Mouse (Mus musculus) bone marrow macrophage, adult 2 months (primary cell): ENCODE results near the gene Plcd3. TPM values are rescaled to one million over a fixed set of nuclear protein-coding genes. Genes with fewer than 3 reads are reported as not detected.

Source experiments
- H3K27ac ChIP-seq: 2 replicates; pipeline ENCODE4 v1.5.1; 2012; ENCODE audit warnings: low read depth, low read length; ENCODE audit not compliant: insufficient read depth
- H3K4me1 ChIP-seq: 2 replicates; pipeline ENCODE4 v1.6.1; 2012; ENCODE audit warnings: low read length; ENCODE audit not compliant: control insufficient read depth, insufficient read depth
- H3K4me3 ChIP-seq: 2 replicates; pipeline ENCODE4 v1.5.1; 2012; ENCODE audit warnings: mild to moderate bottlenecking, low read length, moderate library complexity; ENCODE audit not compliant: insufficient read depth
- CTCF ChIP-seq: IDR thresholded peaks from 2 replicates; pipeline ENCODE4 v1.5.1; 2012; ENCODE audit warnings: low read depth, mild to moderate bottlenecking, low read length, moderate library complexity
- POLR2A ChIP-seq: IDR thresholded peaks from 2 replicates; pipeline ENCODE4 v1.6.1; 2012; ENCODE audit warnings: mild to moderate bottlenecking, low read depth, low read length, borderline replicate concordance
- polyA plus RNA-seq: library from polyadenylated mRNA; stranded (reverse); fragments of >200 nt; gene quantifications from 2 replicates; pipeline ENCODE4 v1.2.4, GENCODE M21; 2012; ENCODE audit not compliant: missing spikeins, insufficient read depth, insufficient read length

The Plcd3 gene
- 1.7 and 2.3 TPM in 2 replicates for polyA plus RNA-seq

- H3K4me3 ChIP-seq = peak within 1 kb of the TSS; percentile 66
- H3K27ac ChIP-seq = no peak within 1 kb of the TSS
- TF ChIP-seq CTCF (no peak), POLR2A (no peak)
- H3K4me1 ChIP-seq = peaks cover 5% of the 10 kb centered on the region
Observed at GRCm38 (mm10) chr11:103101481-103101865, at the start of gene Plcd3, which contains the start of gene Acbd4. Plcd3 (minus strand) TSS chr11:103101658. Acbd4 (plus strand) TSS chr11:103101682.

DNA sequence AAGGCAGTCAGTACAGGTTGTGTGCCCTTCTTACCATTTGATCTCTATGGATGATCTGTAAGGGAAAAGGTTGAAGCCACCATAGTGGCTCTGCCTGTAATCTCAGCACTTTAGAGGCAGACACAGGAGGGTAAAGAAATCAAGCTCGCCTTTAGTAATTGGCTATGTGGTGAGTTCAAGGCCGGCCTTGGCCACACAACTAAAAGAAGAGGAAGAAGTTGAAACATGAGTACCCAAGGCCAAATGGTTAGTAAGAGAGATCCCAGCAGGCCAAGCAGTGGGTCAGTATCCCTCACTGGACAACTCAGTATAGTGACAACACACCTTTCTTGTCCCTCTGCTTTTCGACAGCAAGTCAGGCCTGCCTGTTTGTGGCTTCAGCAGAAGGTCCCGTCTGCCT is 48.3 kb upstream of the Plcd3 start:
- no peak overlapping the region for H3K27ac ChIP-seq
- peaks cover 50% of the 10 kb centered on the region for H3K4me1 ChIP-seq
- no peak overlapping the region for H3K4me3 ChIP-seq
- TF ChIP-seq POLR2A = no peak
- no peak for TF ChIP-seq CTCF

DNA sequence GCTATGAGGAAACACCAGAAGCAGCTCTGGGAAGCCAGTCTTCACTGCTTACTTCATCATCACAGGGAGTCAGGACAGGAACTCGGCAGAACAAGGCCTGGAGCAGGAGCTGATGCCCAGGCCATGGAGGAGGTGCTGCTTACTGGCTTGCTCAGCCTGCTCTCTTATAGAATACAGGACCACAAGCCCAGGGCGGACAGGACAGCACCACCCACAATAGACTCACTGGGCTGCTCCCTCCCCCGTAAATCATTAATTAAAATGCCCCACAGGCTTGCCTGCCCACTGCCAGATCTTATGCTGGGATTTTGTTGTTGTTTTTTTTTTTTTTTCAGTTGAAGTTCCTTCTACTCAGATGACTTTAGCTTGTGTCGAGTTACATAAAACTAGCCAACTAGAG is 46.3 kb upstream of the Plcd3 start:
- Histone ChIP-seq H3K27ac (peak overlapping the region; percentile 96), H3K4me3 (no peak overlapping the region), H3K4me1 (peaks cover 65% of the 10 kb centered on the region)
- TF ChIP-seq POLR2A = no peak
- TF ChIP-seq CTCF = no peak

- H3K27ac ChIP-seq = peak overlapping the region; percentile 96
- H3K4me1 ChIP-seq = peaks cover 76% of the 10 kb centered on the region
- H3K4me3 ChIP-seq = no peak overlapping the region
- TF ChIP-seq CTCF (no peak), POLR2A (no peak)
Observed at GRCm38 (mm10) chr11:103146386-103146785, 44.9 kb upstream of the Plcd3 start.

GRCm38 (mm10) chr11:103144309-103145285 is 43.1 kb upstream of the Plcd3 start:
- H3K27ac ChIP-seq = peak overlapping the region; percentile 73
- H3K4me1 ChIP-seq = peaks cover 82% of the 10 kb centered on the region
- TF ChIP-seq CTCF (no peak), POLR2A (no peak)
- no peak overlapping the region for H3K4me3 ChIP-seq

DNA sequence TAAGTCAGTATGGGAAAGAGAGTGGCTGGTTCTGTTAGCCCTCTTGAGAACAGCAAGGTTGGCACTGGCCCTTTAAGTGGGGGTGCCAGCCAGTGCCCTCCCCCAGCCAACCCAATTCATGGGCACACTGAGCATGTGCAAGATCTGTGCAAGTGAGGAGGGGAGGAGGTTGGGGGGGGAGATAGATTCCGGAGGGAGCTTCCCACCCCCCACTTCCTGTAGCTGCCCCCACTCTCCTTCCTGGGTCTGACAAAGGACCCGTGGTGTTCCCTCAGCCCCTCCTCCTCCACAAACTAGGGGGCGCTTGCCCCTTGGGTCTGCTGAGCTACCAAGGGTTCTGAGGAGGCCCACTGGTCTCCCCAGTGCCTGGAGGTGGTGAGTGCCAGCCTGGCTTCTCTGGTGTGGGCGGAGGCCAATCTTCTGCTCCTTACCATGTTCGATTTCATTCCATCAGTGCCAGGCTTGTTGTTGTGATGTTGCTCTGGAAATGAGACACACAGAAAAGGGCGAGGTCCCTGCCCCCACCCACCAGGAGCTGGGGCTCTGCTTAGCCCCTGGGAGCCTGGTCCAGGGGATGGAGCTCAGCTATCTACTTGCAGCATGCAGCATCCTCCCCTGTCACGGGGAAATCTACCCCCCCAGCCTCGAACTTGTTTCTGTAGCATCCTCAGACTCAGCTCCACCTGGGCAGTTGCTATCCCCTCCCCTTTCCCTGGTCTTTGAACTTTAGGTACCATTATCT is 41.2 kb upstream of the Plcd3 start:
- H3K4me3 ChIP-seq = peak overlapping the region; percentile 31
- peaks cover 67% of the 10 kb centered on the region for H3K4me1 ChIP-seq
- TF ChIP-seq POLR2A (no peak), CTCF (no peak)
- peak overlapping the region; percentile 72 for H3K27ac ChIP-seq

DNA sequence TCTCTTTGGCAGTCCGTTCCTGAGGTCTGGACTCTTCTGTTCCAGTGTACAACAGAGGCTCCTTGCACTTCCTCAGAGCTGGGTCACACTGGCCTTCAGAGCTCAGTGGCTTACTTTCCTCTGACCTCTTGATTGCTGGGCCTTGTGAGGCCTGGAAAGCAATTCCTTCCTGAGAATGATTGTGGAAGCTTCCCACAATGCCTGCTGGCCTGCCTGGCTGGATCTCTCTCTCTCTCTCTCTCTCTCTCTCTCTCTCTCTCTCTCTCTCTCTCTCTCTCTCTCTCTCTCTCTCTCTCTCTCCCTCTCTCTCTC is 40.4 kb upstream of the Plcd3 start:
- H3K4me1 ChIP-seq = peaks cover 60% of the 10 kb centered on the region
- peak overlapping the region; percentile 16; the same call in 1 of the 2 replicates for H3K4me3 ChIP-seq
- TF ChIP-seq CTCF (no peak), POLR2A (no peak)
- peak overlapping the region; percentile 72 for H3K27ac ChIP-seq

DNA sequence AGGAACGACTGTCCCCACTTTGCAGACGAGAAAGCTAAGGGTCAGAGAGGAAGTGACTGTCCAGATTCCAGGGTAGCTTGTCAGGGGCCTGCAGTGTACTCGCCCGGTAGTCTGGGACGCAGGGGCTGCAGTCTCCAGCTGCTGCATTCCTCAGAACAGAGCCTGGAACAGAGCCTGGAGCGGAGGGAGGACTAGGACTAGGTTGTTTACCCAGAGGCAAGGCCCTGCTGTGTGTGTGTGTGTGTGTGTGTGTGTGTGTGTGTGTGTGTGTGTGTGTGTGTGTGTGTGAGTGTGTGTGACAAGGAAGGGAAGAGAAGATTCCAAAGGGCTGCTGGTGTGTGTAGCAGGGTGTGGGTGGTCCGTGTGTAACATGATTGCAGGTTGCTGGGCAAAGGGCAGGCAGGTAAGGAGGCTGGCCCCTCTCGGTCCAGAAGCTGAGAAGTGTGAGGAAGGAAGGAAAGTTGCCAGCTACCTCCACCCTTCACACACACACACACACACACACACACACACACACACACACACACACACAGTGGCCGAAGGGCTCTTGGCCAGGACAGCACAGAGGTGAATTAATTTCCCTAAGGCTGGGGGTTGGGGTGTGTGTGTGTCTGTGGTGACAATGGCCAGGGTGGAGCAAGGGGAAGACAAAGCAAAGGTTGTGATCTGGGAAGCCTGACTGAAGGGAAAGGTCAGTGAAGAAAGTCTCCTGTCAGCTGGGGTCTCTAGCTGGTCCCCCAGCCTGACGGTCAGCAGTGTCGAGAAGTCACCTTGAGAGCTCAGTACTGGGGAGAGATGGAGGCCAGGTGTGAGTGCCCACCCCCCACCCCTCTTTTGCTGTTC is 39.9 kb upstream of the Plcd3 start:
- no peak for TF ChIP-seq POLR2A
- TF ChIP-seq CTCF = no peak
- no peak overlapping the region for H3K4me3 ChIP-seq
- peak overlapping the region; percentile 72 for H3K27ac ChIP-seq
- peaks cover 57% of the 10 kb centered on the region for H3K4me1 ChIP-seq

GRCm38 (mm10) chr11:103140763-103141100 is 39.3 kb upstream of the Plcd3 start:
- no peak for TF ChIP-seq CTCF
- no peak for TF ChIP-seq POLR2A
- Histone ChIP-seq H3K27ac (peak overlapping the region; percentile 72; the same call in 1 of the 2 replicates), H3K4me3 (no peak overlapping the region), H3K4me1 (peaks cover 60% of the 10 kb centered on the region)
